Mouse (Mus musculus) forebrain, embryonic 13.5 days (tissue): Measurements from ENCODE around the gene Atp7b. TPM values are rescaled to one million over a fixed set of nuclear protein-coding genes. Genes with fewer than 3 reads are reported as not detected.

Experiments used
- ATAC-seq: fragments of 200-750 bp; cut with Nextera tagmentation; 2 replicates; pipeline ENCODE4 v1.8.0; 2017
- H3K27ac ChIP-seq: fragments of 300-500 bp; sonication (generic); 2 replicates; pipeline ENCODE4 v1.5.1; 2015; ENCODE audit warnings: inconsistent platforms, mild to moderate bottlenecking, moderate library complexity
- H3K27me3 ChIP-seq: fragments of 300-500 bp; sonication (generic); 2 replicates; pipeline ENCODE4 v1.6.1; 2015; ENCODE audit warnings: mild to moderate bottlenecking, inconsistent platforms
- H3K36me3 ChIP-seq: fragments of 300-500 bp; sonication (generic); 2 replicates; pipeline ENCODE4 v1.6.1; 2015; ENCODE audit warnings: mild to moderate bottlenecking, inconsistent platforms; ENCODE audit not compliant: poor library complexity, severe bottlenecking
- H3K4me1 ChIP-seq: fragments of 300-500 bp; sonication (generic); 2 replicates; pipeline ENCODE4 v1.6.1; 2015; ENCODE audit warnings: inconsistent platforms
- H3K4me2 ChIP-seq: fragments of 300-500 bp; sonication (generic); 2 replicates; pipeline ENCODE4 v1.6.1; 2015; ENCODE audit warnings: inconsistent platforms, mild to moderate bottlenecking, moderate library complexity
- H3K4me3 ChIP-seq: fragments of 300-500 bp; sonication (generic); 2 replicates; pipeline ENCODE4 v1.5.1; 2015; ENCODE audit warnings: mild to moderate bottlenecking, inconsistent platforms
- H3K9ac ChIP-seq: fragments of 300-500 bp; sonication (generic); 2 replicates; pipeline ENCODE4 v1.6.1; 2015; ENCODE audit warnings: mild to moderate bottlenecking, inconsistent platforms
- H3K9me3 ChIP-seq: fragments of 300-500 bp; sonication (generic); replicated peaks from 2 replicates; pipeline ENCODE4 v1.6.1; 2016; ENCODE audit warnings: inconsistent platforms
- WGBS: fragments of 180-500 bp; shearing (Covaris S2); methylation state at CpG from one replicate; pipeline ENCODE4 v1.1.7; 2015; 5-methylcytosine and 5-hydroxymethylcytosine counted together
- polyA plus RNA-seq: library from polyadenylated mRNA; unstranded; fragments of >200 nt; fragmentation: Nextera tagmentation; extraction: Ambion mirVana; gene quantifications from 2 replicates; pipeline ENCODE4 v1.2.1, GENCODE M21; 2015

Atp7b gene
- polyA plus RNA-seq, 1 experiment from 2014 or later: 1.3 TPM

DNA sequence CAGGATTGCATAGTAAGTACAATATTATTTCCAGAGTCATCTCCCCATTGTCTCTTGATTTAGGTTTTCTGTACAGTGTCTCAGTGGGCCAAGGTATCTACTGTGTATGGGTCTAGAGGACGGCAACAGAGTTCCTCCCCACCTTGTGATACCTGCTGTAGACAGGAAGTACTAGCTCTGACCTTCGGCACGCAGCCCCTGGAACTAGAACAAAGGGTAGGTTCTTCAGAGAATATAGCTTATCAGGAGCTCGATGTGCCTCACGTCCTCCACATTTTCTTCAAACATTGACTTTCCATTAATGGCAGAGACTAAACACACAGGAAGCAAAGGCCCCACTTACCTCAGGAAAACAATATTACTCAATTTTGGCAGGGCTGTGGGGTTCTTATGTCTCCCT lies 40.6 kb downstream of the Atp7b start:
- Histone ChIP-seq H3K4me1 (no peaks in the 10 kb centered on the region), H3K27me3 (peaks cover 19% of the 10 kb centered on the region), H3K9me3 (no peaks in the 10 kb centered on the region), H3K4me3 (no peak overlapping the region), H3K4me2 (no peak overlapping the region), H3K9ac (no peak overlapping the region), H3K36me3 (no peaks in the 10 kb centered on the region), H3K27ac (no peak overlapping the region)
- no peak for ATAC-seq
- WGBS: 92% methylated on average over 5 of the region's 5 CpGs

DNA sequence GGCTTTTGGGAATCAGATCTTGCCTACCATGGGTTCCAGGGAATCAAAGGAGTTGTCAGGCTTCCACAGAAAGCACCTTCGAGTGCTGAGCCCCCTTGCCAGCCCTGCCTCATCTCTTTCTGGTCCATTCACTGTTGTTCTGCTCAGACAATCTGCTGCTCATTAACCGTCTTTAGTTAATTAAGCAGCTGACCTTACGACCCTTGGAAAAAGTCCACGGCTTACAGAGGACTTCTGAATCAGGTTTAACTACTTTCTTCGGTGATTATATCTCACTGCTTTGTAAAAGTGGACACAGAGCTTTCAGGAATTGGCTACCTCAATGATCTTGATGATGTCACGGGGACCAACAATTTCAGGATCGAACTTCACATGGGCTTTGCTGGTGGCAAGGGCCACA lies 42.4 kb downstream of the Atp7b start:
- H3K4me3 ChIP-seq: no peak overlapping the region
- no peak overlapping the region for H3K27ac ChIP-seq
- H3K36me3 ChIP-seq: no peaks in the 10 kb centered on the region
- no peaks in the 10 kb centered on the region for H3K9me3 ChIP-seq
- H3K27me3 ChIP-seq: peaks cover 24% of the 10 kb centered on the region
- peaks cover 5% of the 10 kb centered on the region; the same call in 1 of the 2 replicates for H3K4me1 ChIP-seq
- no peak for ATAC-seq
- no peak overlapping the region for H3K9ac ChIP-seq
- 22% methylated on average over 7 of the region's 7 CpGs for WGBS
- no peak overlapping the region for H3K4me2 ChIP-seq

DNA sequence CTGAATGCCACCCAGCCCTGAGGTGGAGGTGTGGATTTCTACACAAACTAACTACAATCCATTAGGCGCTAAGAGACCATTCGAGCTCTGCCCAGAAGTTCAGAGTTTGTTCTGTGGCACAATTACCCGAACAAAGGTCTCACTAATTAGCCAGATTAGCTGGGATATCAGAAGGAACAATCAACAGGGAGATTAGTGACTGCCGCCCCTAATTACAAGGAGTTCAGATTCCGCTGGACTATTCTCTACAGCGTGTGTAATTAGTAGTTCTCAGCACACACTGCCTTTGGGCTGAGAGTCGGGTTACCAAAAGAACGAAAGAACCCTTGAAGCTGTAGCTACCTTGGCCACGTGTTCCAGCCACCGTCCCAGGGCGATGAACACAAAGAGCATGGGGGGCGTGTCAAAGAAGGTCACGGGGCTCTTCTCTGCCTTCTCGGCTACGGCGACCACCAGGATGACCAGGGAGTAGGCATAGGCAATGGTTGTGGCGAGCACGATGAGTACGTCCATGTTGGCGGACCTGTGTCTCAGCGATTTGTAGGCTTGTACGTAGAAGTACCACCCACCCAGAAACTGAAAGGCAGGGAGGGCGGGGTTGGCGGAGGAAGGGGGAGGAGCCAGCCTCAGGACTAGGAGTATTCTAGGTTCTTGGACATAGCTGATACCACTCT lies 46.9 kb downstream of the Atp7b start:
- peak; percentile 74 for ATAC-seq
- peak overlapping the region; percentile 48 for H3K4me2 ChIP-seq
- H3K27me3 ChIP-seq: peaks cover 40% of the 10 kb centered on the region
- H3K4me3 ChIP-seq: peak overlapping the region; percentile 22
- H3K36me3 ChIP-seq: no peaks in the 10 kb centered on the region
- H3K9ac ChIP-seq: no peak overlapping the region
- 26% methylated on average over 24 of the region's 24 CpGs for WGBS
- no peak overlapping the region for H3K27ac ChIP-seq
- H3K9me3 ChIP-seq: no peaks in the 10 kb centered on the region
- H3K4me1 ChIP-seq: peaks cover 7% of the 10 kb centered on the region; the same call in 1 of the 2 replicates

DNA sequence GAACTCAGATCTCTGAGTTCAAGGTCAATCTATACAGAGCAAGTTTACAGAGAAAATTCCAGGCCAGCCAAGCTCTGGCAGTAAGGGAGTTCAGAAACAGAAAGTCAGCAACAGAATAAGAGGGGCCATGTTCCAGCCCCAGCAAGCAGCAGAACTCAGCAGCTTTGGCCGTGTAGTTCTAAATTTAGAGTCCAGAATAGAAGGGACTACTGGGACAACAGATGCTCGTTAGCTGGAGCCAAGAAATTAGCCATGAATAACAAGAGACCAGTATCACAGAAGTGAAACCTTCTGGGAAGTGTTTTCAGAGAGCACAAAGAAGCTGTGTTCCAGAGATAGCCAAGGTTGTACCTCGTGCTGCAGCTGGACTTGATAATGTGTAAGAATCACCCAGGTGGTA lies 50.7 kb downstream of the Atp7b start:
- no peaks in the 10 kb centered on the region for H3K36me3 ChIP-seq
- no peak for ATAC-seq
- H3K27me3 ChIP-seq: peaks cover 24% of the 10 kb centered on the region
- no peak overlapping the region for H3K4me2 ChIP-seq
- WGBS: 44% methylated on average over 3 of the region's 3 CpGs
- H3K27ac ChIP-seq: no peak overlapping the region
- H3K4me1 ChIP-seq: peaks cover 7% of the 10 kb centered on the region; the same call in 1 of the 2 replicates
- H3K9me3 ChIP-seq: no peaks in the 10 kb centered on the region
- H3K9ac ChIP-seq: no peak overlapping the region
- no peak overlapping the region for H3K4me3 ChIP-seq

GRCm38 (mm10) chr8:22006423-22006822 lies 53.7 kb downstream of the Atp7b start:
- H3K27me3 ChIP-seq: peaks cover 11% of the 10 kb centered on the region; the same call in 1 of the 2 replicates
- H3K9me3 ChIP-seq: no peaks in the 10 kb centered on the region
- no peak overlapping the region for H3K9ac ChIP-seq
- H3K4me3 ChIP-seq: no peak overlapping the region
- 88% methylated on average over 6 of the region's 6 CpGs for WGBS
- H3K4me2 ChIP-seq: no peak overlapping the region
- no peak overlapping the region for H3K27ac ChIP-seq
- no peak for ATAC-seq
- no peaks in the 10 kb centered on the region for H3K36me3 ChIP-seq
- no peaks in the 10 kb centered on the region for H3K4me1 ChIP-seq

DNA sequence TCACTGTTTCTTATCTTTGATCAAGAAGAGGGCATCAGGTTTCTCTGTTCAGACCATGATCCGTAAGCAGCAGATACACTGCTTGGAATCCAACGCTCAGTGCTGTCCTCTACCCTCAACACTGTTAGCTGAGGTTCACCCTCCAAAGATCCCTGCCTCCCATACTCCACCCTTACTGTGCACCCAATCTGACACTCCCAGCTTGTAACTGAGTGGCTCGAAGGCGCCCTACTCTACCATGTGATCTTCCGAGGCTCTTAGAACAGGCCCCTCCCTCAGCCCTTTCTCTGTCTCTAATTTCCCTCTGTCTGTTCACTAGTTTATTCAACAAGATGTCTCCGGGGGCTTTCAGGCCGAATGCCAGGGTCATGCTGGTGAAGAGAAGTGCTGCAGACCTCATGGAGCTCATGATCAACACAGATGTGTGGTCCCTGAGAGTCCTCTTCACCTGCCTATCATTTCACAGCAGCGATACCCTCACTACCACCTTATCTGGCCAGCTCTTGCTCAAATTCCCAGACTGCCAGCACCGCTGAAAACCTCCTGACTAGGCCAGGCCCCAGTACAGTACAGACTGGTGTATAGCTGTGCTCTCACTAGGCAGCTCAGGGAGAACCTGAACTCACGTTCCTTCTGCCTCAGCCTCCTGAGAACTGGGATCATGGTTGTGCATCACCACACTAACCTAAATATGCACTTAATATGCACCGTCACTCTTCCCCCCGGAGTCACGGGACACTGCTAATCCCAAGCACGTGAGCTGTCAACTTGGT lies 55.2 kb downstream of the Atp7b start:
- H3K4me2 ChIP-seq: no peak overlapping the region
- H3K4me3 ChIP-seq: no peak overlapping the region
- no peaks in the 10 kb centered on the region for H3K9me3 ChIP-seq
- no peak for ATAC-seq
- no peaks in the 10 kb centered on the region for H3K36me3 ChIP-seq
- no peaks in the 10 kb centered on the region for H3K27me3 ChIP-seq
- H3K27ac ChIP-seq: no peak overlapping the region
- H3K4me1 ChIP-seq: no peaks in the 10 kb centered on the region
- WGBS: 79% methylated on average over 14 of the region's 14 CpGs
- no peak overlapping the region for H3K9ac ChIP-seq

DNA sequence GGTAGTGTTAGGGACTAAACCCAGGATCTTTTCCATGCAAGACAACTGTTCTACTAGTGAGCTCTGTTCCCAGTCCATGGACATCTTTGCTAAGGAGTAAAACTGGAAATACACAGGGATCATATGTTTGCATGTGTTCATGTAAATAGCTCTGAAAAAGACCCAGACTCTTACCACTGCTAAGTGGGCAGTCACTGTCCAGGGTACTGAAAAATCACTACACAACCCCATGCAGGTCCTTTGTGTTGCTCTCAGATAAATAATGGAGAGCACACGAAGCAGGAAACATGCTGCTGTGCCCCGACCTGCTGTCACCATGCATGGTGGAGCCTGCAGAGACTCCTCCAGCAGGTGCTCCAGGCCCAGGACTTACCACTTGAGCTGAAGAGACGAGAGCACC lies 64.9 kb downstream of the Atp7b start:
- Histone ChIP-seq H3K27ac (no peak overlapping the region), H3K4me1 (no peaks in the 10 kb centered on the region), H3K9me3 (no peaks in the 10 kb centered on the region), H3K4me3 (no peak overlapping the region), H3K9ac (no peak overlapping the region), H3K27me3 (no peaks in the 10 kb centered on the region), H3K36me3 (no peaks in the 10 kb centered on the region), H3K4me2 (no peak overlapping the region)
- WGBS: 50% methylated on average over 3 of the region's 3 CpGs
- ATAC-seq: no peak

- no peaks in the 10 kb centered on the region for H3K27me3 ChIP-seq
- H3K36me3 ChIP-seq: no peaks in the 10 kb centered on the region
- no peaks in the 10 kb centered on the region for H3K9me3 ChIP-seq
- no peaks in the 10 kb centered on the region for H3K4me1 ChIP-seq
- 23% methylated on average over 6 of the region's 6 CpGs for WGBS
- H3K4me3 ChIP-seq: no peak overlapping the region
- no peak overlapping the region for H3K27ac ChIP-seq
- peak; percentile 80 for ATAC-seq
- H3K9ac ChIP-seq: no peak overlapping the region
- no peak overlapping the region for H3K4me2 ChIP-seq
Observed at GRCm38 (mm10) chr8:21992184-21992583, 67.9 kb downstream of the Atp7b start.

DNA sequence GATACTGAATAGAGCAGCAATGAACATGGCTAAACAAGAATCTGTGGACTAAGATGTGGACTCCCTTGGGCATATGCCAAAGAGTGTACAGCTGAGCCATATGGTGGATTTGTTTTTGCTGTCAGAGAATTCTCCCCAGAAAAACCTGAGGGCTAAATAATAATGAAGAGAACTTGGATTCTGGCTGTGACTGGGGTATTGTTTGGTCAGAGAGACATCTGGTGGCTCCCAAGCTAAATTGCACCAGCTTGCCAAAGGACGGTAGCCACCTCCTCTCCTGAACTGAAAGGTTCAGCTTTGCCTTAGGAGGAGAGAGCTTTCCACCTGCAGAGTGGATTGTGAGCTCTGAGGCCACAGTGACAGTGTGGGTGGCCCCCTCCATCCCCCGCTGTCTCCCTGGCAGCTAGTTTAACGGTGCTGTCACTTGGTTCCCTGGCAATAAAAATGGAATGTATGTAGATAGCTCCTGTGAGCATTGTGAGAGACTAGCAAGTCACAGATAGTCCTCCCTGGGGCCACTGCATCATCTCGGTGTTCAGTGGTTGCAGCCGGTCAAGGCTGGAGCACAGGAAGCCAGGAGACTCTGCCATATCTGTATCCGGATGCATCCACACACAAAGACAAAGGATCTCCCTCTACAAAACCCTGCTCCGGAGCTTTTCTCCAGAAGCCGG lies 78.3 kb downstream of the Atp7b start:
- 63% methylated on average over 8 of the region's 8 CpGs for WGBS
- no peaks in the 10 kb centered on the region; the same call in 1 of the 2 replicates for H3K9me3 ChIP-seq
- peak; percentile 57 for ATAC-seq

DNA sequence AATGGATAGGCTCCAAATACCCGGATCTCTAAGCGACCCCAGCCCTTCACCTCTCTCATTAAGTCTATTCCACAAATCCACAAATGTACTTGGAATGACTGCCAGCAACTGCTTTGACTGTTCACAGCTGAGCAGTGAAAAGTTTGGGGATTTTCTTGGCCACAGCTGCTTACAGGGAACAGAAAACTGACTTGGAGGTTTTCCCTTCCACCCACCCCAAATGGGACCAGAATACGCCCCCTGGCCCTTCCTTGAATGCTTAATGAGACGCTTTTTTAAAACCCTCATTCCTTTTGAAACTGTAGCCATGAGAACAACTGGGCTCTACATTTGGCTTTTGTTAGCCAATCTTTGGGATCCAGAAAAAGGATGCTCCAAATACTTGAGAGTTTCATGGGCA lies 81.9 kb downstream of the Atp7b start:
- H3K27me3 ChIP-seq: no peaks in the 10 kb centered on the region
- H3K9ac ChIP-seq: no peak overlapping the region
- H3K9me3 ChIP-seq: no peaks in the 10 kb centered on the region; the same call in 1 of the 2 replicates
- WGBS: 55% methylated on average over 4 of the region's 4 CpGs
- H3K27ac ChIP-seq: no peak overlapping the region
- H3K4me3 ChIP-seq: no peak overlapping the region
- H3K4me1 ChIP-seq: no peaks in the 10 kb centered on the region
- no peak overlapping the region for H3K4me2 ChIP-seq
- ATAC-seq: no peak
- H3K36me3 ChIP-seq: no peaks in the 10 kb centered on the region

More for the DNA sequence above, 78.3 kb downstream of the Atp7b start:
- Histone ChIP-seq H3K27ac (no peak overlapping the region), H3K4me1 (no peaks in the 10 kb centered on the region), H3K9ac (no peak overlapping the region), H3K27me3 (no peaks in the 10 kb centered on the region), H3K4me2 (no peak overlapping the region), H3K36me3 (no peaks in the 10 kb centered on the region), H3K4me3 (no peak overlapping the region)

DNA sequence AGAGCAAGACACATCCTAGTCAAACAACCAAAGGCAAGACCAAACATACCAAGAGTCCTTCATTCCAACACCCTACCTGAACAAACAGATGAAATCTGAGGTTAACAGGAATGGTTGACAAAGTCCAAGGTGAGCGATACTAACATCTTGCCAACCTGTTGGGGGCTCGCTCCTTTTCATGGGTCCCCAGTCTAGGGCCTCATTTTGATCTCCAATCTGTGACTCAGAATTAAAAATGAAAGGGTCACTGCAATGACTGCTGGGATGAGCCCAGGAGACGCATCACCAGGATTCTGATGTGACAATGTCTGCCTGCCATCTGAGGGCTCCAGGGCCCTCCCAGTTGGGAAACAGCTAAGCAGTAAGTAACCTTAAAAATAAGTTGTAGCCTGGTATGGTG lies 90.6 kb downstream of the Atp7b start, which contains the start of gene Ccdc70:
TSS of gene Ccdc70 (plus strand) at position 301 of the 400 bp plus-strand sequence.
- no peaks in the 10 kb centered on the region for H3K27me3 ChIP-seq
- no peaks in the 10 kb centered on the region for H3K4me1 ChIP-seq
- H3K9ac ChIP-seq: no peak within 1 kb of the TSS
- no peak within 1 kb of the TSS for H3K4me3 ChIP-seq
- WGBS: 87% methylated on average over 3 of the region's 3 CpGs
- H3K9me3 ChIP-seq: no peaks in the 10 kb centered on the region
- no peaks in the 10 kb centered on the region for H3K36me3 ChIP-seq
- no peak within 1 kb of the TSS for H3K4me2 ChIP-seq
- no peak for ATAC-seq
- H3K27ac ChIP-seq: no peak within 1 kb of the TSS

DNA sequence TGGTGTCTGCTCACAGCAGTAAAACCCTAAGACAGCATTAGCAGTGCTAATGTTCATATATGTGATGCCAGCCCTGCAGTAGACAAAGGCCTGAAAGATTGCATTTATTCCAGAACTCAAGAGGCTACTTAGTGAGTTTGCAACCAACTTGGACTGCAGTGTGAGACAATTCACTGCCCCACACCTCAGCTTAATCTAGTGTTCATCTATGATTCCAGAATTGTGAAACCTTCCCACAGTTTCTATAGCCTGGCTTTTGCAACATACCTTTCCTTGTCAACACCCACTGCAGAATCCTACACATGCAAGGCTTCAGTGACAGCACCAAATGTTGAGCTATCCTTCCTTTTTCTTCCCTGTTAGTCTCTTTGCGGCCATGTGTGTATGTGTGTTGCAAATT lies 93.5 kb downstream of the Atp7b start:
- ATAC-seq: no peak
- H3K27me3 ChIP-seq: no peaks in the 10 kb centered on the region
- no peak overlapping the region for H3K4me2 ChIP-seq
- H3K27ac ChIP-seq: no peak overlapping the region
- H3K9ac ChIP-seq: no peak overlapping the region
- no peaks in the 10 kb centered on the region for H3K9me3 ChIP-seq
- no peaks in the 10 kb centered on the region for H3K36me3 ChIP-seq
- WGBS: 83% methylated on average over 1 of the region's 1 CpGs
- no peaks in the 10 kb centered on the region for H3K4me1 ChIP-seq
- no peak overlapping the region for H3K4me3 ChIP-seq
